Mouse (Mus musculus): ENCODE measurements around the gene Il11ra1. TPM values are rescaled to one million over a fixed set of nuclear protein-coding genes. Genes with fewer than 3 reads are reported as not detected.

The Il11ra1 gene
- total and polyA plus RNA-seq, 3 experiments: 79.9 to 99.3 (median 88.2) TPM

DNA sequence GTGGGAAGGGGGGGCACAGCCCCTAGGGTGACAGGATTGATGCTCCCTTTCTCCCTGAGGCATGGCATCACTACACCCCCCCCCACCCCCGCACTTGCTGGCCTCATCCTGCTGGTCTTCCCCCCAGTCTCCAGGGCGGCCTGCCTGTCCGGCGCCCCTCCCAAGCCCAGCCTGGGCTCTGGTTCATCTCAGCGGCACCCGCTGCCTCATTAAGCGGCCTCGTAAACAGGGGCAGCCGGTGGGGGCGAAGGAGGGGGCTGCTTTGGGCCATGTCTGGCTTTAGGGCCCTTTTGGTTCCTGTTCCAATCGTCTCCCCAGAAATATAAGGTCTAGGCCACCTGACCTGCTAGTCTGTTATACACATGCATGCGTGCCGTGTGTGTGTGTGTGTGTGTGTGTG lies 40.2 kb upstream of the Il11ra1 start:
- no peak for DNase-seq
- no peaks in the 10 kb centered on the region for H3K36me3 ChIP-seq (ENCODE audit: control insufficient read depth, insufficient read depth, low read length)
- H3K79me2 ChIP-seq (replicated peaks; ENCODE audit: control insufficient read depth, insufficient read depth, low read length): no peaks in the 10 kb centered on the region
- intact Hi-C loops (cut with DNase I): no loop called here
- H3K4me3 ChIP-seq: no peak overlapping the region
- no peaks in the 10 kb centered on the region for H3K27me3 ChIP-seq (ENCODE audit: control insufficient read depth, insufficient read depth, low read length)
- no peak overlapping the region for H3K27ac ChIP-seq
- WGBS: 81% methylated on average over 13 of the region's 13 CpGs
- H3K4me1 ChIP-seq (ENCODE audit: control insufficient read depth, insufficient read depth, low read length): no peaks in the 10 kb centered on the region; the same call in 1 of the 2 replicates
- no peak for TF ChIP-seq EP300 (IDR thresholded peaks at IDR 0.05; ENCODE audit: insufficient read depth, low read depth, low read length)
- no peak for TF ChIP-seq POLR2A (IDR thresholded peaks at IDR 0.05; ENCODE audit: insufficient read depth, low read depth, low read length)
- TF ChIP-seq CTCF (IDR thresholded peaks at IDR 0.05): no peak
- no peak overlapping the region for H3K9ac ChIP-seq (ENCODE audit: low read depth, low read length)

DNA sequence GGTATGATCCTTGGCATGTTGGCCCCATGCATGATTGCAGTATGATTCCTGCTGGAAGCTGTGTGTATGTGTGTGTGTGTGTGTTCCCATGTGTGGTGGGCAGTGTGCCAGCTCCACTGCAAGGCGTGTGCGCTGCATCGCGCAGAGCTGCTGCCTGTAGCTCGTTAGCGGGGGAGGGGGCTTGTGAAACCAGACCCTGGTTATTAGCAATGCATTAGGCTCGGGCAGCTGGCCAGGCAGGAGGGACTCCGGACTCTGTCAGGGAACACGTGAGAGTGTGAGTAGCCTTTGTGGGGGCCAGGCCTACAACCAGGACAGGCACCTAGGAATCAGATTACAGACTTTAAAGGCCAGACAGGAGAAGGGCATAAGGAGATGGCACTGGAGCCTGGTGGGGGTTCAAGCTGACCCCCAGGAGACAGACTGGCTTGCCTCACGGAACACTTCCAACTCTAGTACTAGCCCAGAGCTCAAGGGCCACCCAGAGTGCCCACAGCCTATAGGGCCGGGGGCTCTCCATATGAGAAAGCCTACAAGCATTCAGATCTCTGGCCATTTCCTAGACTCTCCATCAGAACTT lies 38.8 kb upstream of the Il11ra1 start:
- TF ChIP-seq EP300 (IDR thresholded peaks at IDR 0.05; ENCODE audit: insufficient read depth, low read depth, low read length) (no peak), CTCF (IDR thresholded peaks at IDR 0.05) (no peak), POLR2A (IDR thresholded peaks at IDR 0.05; ENCODE audit: insufficient read depth, low read depth, low read length) (no peak)
- Histone ChIP-seq H3K27me3 (ENCODE audit: control insufficient read depth, insufficient read depth, low read length) (no peaks in the 10 kb centered on the region), H3K4me3 (no peak overlapping the region), H3K36me3 (ENCODE audit: control insufficient read depth, insufficient read depth, low read length) (no peaks in the 10 kb centered on the region), H3K9ac (ENCODE audit: low read depth, low read length) (no peak overlapping the region), H3K79me2 (replicated peaks; ENCODE audit: control insufficient read depth, insufficient read depth, low read length) (no peaks in the 10 kb centered on the region), H3K27ac (no peak overlapping the region), H3K4me1 (ENCODE audit: control insufficient read depth, insufficient read depth, low read length) (no peaks in the 10 kb centered on the region; the same call in 1 of the 2 replicates)
- intact Hi-C loops (cut with DNase I): no loop called here
- DNase-seq: no peak
- 70% methylated on average over 11 of the region's 11 CpGs for WGBS

DNA sequence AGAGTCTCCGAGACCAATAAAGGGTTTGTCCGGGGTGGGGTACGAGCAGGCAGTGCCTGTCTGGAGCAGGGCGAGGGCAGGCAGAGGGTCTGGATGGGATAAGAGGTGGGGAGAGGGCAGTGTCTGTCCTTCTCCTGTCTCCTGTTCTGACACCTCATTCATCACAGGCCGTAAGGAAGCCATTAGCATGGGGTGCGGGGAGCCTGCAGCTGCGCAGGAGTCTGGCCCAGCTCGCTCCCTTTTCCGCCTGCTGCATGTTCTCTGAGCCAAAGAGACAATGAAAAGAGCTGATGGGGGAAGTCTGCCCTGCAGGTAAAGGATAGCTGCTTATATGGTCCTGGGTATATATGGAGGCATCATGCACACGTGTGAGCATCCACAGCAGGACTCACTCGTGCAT lies 37.1 kb upstream of the Il11ra1 start:
- Histone ChIP-seq H3K4me3 (no peak overlapping the region), H3K27ac (no peak overlapping the region), H3K4me1 (ENCODE audit: control insufficient read depth, insufficient read depth, low read length) (no peaks in the 10 kb centered on the region; the same call in 1 of the 2 replicates), H3K36me3 (ENCODE audit: control insufficient read depth, insufficient read depth, low read length) (no peaks in the 10 kb centered on the region), H3K9ac (ENCODE audit: low read depth, low read length) (no peak overlapping the region), H3K27me3 (ENCODE audit: control insufficient read depth, insufficient read depth, low read length) (no peaks in the 10 kb centered on the region), H3K79me2 (replicated peaks; ENCODE audit: control insufficient read depth, insufficient read depth, low read length) (no peaks in the 10 kb centered on the region)
- DNase-seq: no peak
- WGBS: 82% methylated on average over 11 of the region's 11 CpGs
- TF ChIP-seq EP300 (IDR thresholded peaks at IDR 0.05; ENCODE audit: insufficient read depth, low read depth, low read length) (no peak), POLR2A (IDR thresholded peaks at IDR 0.05; ENCODE audit: insufficient read depth, low read depth, low read length) (no peak), CTCF (IDR thresholded peaks at IDR 0.05) (no peak)
- intact Hi-C loops (cut with DNase I): no loop called here

DNA sequence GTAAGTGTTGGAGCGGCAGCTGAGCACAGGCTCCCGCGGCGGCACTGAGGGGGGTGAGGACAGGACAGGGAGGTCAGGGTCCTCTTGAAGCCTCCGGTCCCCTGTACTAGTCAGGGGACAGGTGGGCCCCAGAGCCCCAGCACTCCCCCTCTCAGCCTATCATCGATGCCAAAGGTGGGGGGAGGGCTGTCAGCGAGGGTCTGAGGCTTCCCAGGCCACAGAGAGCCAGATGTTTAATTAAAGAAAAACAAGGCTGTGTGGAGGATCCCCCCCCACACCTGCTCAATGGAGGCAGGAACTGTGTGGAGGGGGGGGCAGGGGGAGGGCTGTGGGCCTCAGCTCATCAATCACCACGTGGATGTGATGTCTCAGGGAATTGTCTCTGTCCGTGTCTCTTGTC lies 36.2 kb upstream of the Il11ra1 start:
- TF ChIP-seq POLR2A (IDR thresholded peaks at IDR 0.05; ENCODE audit: insufficient read depth, low read depth, low read length) (no peak), EP300 (IDR thresholded peaks at IDR 0.05; ENCODE audit: insufficient read depth, low read depth, low read length) (no peak), CTCF (IDR thresholded peaks at IDR 0.05) (no peak)
- no peaks in the 10 kb centered on the region; the same call in 1 of the 2 replicates for H3K4me1 ChIP-seq (ENCODE audit: control insufficient read depth, insufficient read depth, low read length)
- no peaks in the 10 kb centered on the region for H3K36me3 ChIP-seq (ENCODE audit: control insufficient read depth, insufficient read depth, low read length)
- no peak overlapping the region for H3K9ac ChIP-seq (ENCODE audit: low read depth, low read length)
- H3K27ac ChIP-seq: no peak overlapping the region
- intact Hi-C loops (cut with DNase I): no loop called here
- H3K27me3 ChIP-seq (ENCODE audit: control insufficient read depth, insufficient read depth, low read length): no peaks in the 10 kb centered on the region
- DNase-seq: no peak
- WGBS: 61% methylated on average over 9 of the region's 9 CpGs
- no peak overlapping the region for H3K4me3 ChIP-seq
- H3K79me2 ChIP-seq (replicated peaks; ENCODE audit: control insufficient read depth, insufficient read depth, low read length): no peaks in the 10 kb centered on the region

DNA sequence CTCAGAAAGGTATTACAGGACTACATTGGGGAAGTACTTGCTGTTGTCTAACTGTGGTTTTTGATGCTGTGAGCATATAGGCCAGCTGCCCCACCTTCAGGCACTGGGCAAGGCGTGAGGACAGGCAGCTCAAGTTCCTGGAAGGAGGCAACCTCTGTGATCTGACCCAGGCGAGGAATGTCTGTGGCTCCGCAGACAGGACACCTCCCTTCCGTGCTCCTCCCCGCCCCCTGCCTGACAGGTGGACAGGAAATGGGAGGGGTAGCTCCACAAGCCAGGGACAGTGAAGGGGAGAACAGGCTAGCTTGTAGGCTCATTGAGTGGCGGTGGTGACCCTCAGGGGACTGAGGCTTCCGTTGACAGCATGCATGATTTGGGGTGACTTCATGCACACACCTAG lies 35.3 kb upstream of the Il11ra1 start:
- no peaks in the 10 kb centered on the region for H3K36me3 ChIP-seq (ENCODE audit: control insufficient read depth, insufficient read depth, low read length)
- no peak overlapping the region for H3K4me3 ChIP-seq
- no peak overlapping the region for H3K9ac ChIP-seq (ENCODE audit: low read depth, low read length)
- DNase-seq: no peak
- no peaks in the 10 kb centered on the region; the same call in 1 of the 2 replicates for H3K4me1 ChIP-seq (ENCODE audit: control insufficient read depth, insufficient read depth, low read length)
- TF ChIP-seq CTCF (IDR thresholded peaks at IDR 0.05) (no peak), EP300 (IDR thresholded peaks at IDR 0.05; ENCODE audit: insufficient read depth, low read depth, low read length) (no peak), POLR2A (IDR thresholded peaks at IDR 0.05; ENCODE audit: insufficient read depth, low read depth, low read length) (no peak)
- no peak overlapping the region for H3K27ac ChIP-seq
- intact Hi-C loops (cut with DNase I): no loop called here
- H3K79me2 ChIP-seq (replicated peaks; ENCODE audit: control insufficient read depth, insufficient read depth, low read length): no peaks in the 10 kb centered on the region
- no peaks in the 10 kb centered on the region for H3K27me3 ChIP-seq (ENCODE audit: control insufficient read depth, insufficient read depth, low read length)
- WGBS: 43% methylated on average over 7 of the region's 7 CpGs

GRCm38 (mm10) chr4:41665009-41665675 lies 34.6 kb upstream of the Il11ra1 start:
- Histone ChIP-seq H3K4me1 (ENCODE audit: control insufficient read depth, insufficient read depth, low read length) (no peaks in the 10 kb centered on the region; the same call in 1 of the 2 replicates), H3K79me2 (replicated peaks; ENCODE audit: control insufficient read depth, insufficient read depth, low read length) (no peaks in the 10 kb centered on the region), H3K4me3 (no peak overlapping the region), H3K27ac (no peak overlapping the region), H3K36me3 (ENCODE audit: control insufficient read depth, insufficient read depth, low read length) (no peaks in the 10 kb centered on the region), H3K9ac (ENCODE audit: low read depth, low read length) (no peak overlapping the region), H3K27me3 (ENCODE audit: control insufficient read depth, insufficient read depth, low read length) (no peaks in the 10 kb centered on the region)
- 20% methylated on average over 8 of the region's 8 CpGs for WGBS
- TF ChIP-seq POLR2A (IDR thresholded peaks at IDR 0.05; ENCODE audit: insufficient read depth, low read depth, low read length): no peak
- no peak for TF ChIP-seq CTCF (IDR thresholded peaks at IDR 0.05)
- no peak for TF ChIP-seq EP300 (IDR thresholded peaks at IDR 0.05; ENCODE audit: insufficient read depth, low read depth, low read length)
- DNase-seq: no peak
- intact Hi-C loops (cut with DNase I): no loop called here

Data from heart, adult 2 months (tissue).